Mouse (Mus musculus) erythroblast, embryonic 14.5 days (primary cell): ENCODE measurements around the gene Slc15a5.

Source experiments
- GATA1 ChIP-seq: IDR thresholded peaks from 2 replicates; pipeline ENCODE4 v1.6.1; 2012; ENCODE audit warnings: low read length, inconsistent platforms, mixed read lengths
- TAL1 ChIP-seq: IDR thresholded peaks from 3 replicates; pipeline ENCODE4 v1.6.1; 2012; ENCODE audit warnings: low read length, inconsistent platforms, mixed read lengths

- TF ChIP-seq TAL1: no peak
- TF ChIP-seq GATA1: no peak
Observed at GRCm38 (mm10) chr6:137989853-137990252, 89.9 kb downstream of the Slc15a5 start.
